Mouse (Mus musculus): ENCODE measurements around the gene Ddx39b. TPM values are rescaled to one million over a fixed set of nuclear protein-coding genes. Genes with fewer than 3 reads are reported as not detected.

Ddx39b gene
- polyA plus RNA-seq, 2 experiments, result 127 to 199 TPM

DNA sequence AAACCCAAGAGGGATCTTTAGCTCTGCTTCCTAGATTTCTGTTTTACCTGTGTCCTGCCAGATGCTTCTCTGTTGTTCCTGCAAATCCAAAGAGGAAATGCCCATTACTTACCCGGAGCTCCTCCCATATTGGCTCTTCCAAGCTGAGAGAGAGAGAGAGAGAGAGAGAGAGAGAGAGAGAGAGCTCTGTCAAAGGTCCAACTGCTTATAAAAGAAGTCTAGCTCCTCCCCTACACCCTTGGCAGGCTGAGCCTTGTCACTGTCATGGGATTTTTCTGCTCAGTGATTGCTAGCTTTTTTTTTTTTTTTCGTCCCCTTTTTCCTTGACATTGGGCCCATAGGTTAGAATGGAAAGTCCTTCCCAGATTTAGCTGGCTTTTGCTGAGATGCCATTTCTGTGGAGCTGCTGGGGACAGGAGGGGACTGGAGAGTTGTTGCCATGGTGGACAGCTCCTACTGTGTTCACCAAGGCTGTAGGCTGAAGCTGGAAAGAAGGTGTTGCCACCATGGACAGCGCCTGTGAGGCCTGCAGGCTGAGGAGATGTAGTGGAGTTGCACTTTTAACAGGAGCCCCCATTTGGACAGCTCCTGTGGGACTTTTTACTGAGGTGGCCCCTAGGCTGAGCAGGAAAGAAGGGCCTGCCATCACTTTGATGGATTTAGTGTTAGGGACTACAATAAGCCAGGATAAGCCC, 28.3 kb downstream of the Ddx39b start:
- Histone ChIP-seq H3K9ac (replicated peaks) (no peak overlapping the region), H3K4me2 (ENCODE audit: low read depth) (no peak overlapping the region), H3K4me3 (ENCODE audit: insufficient read depth in 1 of 2, low read depth in 2 of 2, low read length in 2 of 2) (no peak overlapping the region), H3K27me3 (ENCODE audit: control insufficient read depth, insufficient read depth, low read length) (no peaks in the 10 kb centered on the region), H3K9me3 (ENCODE audit: control insufficient read depth, low read length) (no peaks in the 10 kb centered on the region), H3K4me1 (replicated peaks; ENCODE audit: control insufficient read depth in 2 of 2, insufficient read depth in 2 of 2, low read length in 1 of 2) (no peaks in the 10 kb centered on the region; a peak in 1 of 4 replicates), H3K36me3 (replicated peaks; ENCODE audit: control insufficient read depth, insufficient read depth, low read depth) (no peaks in the 10 kb centered on the region), H3K27ac (no peak overlapping the region)
- ATAC-seq (ENCODE audit: insufficient read depth) (no peak), DNase-seq (ENCODE audit: low read depth in 3 of 3, low spot score in 3 of 3) (peak in 2 of 3 experiments; percentile 44 to 53)
- WGBS (ENCODE audit: insufficient replicate concordance), result 20% methylated on average over 3 of the region's 3 CpGs
- TF ChIP-seq EP300 (IDR thresholded peaks at IDR 0.05; ENCODE audit: low read depth) (no peak), CTCF (IDR thresholded peaks at IDR 0.05; ENCODE audit: low read depth) (no peak)

DNA sequence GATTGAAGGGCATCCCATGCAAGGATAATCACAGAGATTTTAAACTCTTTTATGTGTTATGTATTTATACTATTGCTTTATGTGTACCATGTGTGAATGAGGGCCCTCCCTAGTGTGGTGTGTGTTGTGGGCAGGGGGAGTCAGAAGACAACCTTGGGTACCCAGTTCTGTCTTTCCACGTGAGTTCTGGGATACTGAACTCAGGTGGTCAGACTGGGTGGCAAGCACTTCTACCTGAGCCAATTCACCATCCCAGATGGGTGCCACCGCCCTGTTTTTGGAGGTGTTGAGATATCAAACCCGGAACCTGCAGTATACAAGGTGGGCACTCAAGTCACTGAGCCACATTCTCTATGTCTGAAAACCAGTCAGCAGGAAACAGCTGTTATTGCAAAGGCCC, 30.7 kb downstream of the Ddx39b start:
- DNase-seq (ENCODE audit: low read depth in 3 of 3, low spot score in 3 of 3), result no peak
- H3K27ac ChIP-seq, result no peak overlapping the region
- no peak for TF ChIP-seq CTCF (IDR thresholded peaks at IDR 0.05; ENCODE audit: low read depth)
- no peak for ATAC-seq (ENCODE audit: insufficient read depth)
- H3K4me2 ChIP-seq (ENCODE audit: low read depth), result no peak overlapping the region
- no peaks in the 10 kb centered on the region; a peak in 1 of 4 replicates for H3K4me1 ChIP-seq (replicated peaks; ENCODE audit: control insufficient read depth in 2 of 2, insufficient read depth in 2 of 2, low read length in 1 of 2)
- H3K9ac ChIP-seq (replicated peaks), result no peak overlapping the region
- no peaks in the 10 kb centered on the region for H3K9me3 ChIP-seq (ENCODE audit: control insufficient read depth, low read length)
- H3K4me3 ChIP-seq (ENCODE audit: insufficient read depth in 1 of 2, low read depth in 2 of 2, low read length in 2 of 2), result no peak overlapping the region
- peaks cover 8% of the 10 kb centered on the region for H3K27me3 ChIP-seq (ENCODE audit: control insufficient read depth, insufficient read depth, low read length)
- H3K36me3 ChIP-seq (replicated peaks; ENCODE audit: control insufficient read depth, insufficient read depth, low read depth), result no peaks in the 10 kb centered on the region
- 46% methylated on average over 3 of the region's 3 CpGs for WGBS (ENCODE audit: insufficient replicate concordance)

DNA sequence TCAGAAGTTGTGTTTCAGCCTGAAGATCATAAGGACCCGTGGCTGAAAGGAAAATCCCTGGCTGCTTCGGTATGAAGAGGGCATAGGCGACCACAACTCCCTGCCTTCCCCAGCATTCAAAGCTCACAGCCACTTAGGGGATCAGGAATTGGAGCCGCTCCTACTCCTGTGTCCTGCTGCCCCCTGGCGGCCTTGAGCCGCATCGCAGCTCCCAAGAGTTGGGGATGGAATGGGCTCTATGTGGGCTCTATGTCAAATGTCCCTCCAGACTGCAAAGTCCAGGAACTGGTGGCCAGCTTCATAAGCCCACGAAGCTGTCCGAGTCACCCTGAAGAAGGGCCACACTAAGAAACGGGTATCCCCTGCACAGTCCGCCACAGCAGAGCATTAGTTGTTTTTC, 33.2 kb downstream of the Ddx39b start:
- DNase-seq (ENCODE audit: low read depth in 3 of 3, low spot score in 3 of 3) (peak in 1 of 3 experiments; percentile 41), ATAC-seq (ENCODE audit: insufficient read depth) (peak; percentile 58; the same call in 1 of the 2 replicates)
- Histone ChIP-seq H3K9ac (replicated peaks) (no peak overlapping the region; the same call in 1 of the 2 replicates), H3K4me1 (replicated peaks; ENCODE audit: control insufficient read depth in 2 of 2, insufficient read depth in 2 of 2, low read length in 1 of 2) (no peaks in the 10 kb centered on the region; a peak in 1 of 4 replicates), H3K27ac (no peak overlapping the region), H3K27me3 (ENCODE audit: control insufficient read depth, insufficient read depth, low read length) (peaks cover 8% of the 10 kb centered on the region), H3K4me2 (ENCODE audit: low read depth) (no peak overlapping the region), H3K4me3 (ENCODE audit: insufficient read depth in 1 of 2, low read depth in 2 of 2, low read length in 2 of 2) (no peak overlapping the region), H3K9me3 (ENCODE audit: control insufficient read depth, low read length) (no peaks in the 10 kb centered on the region), H3K36me3 (replicated peaks; ENCODE audit: control insufficient read depth, insufficient read depth, low read depth) (no peaks in the 10 kb centered on the region)
- TF ChIP-seq EP300 (IDR thresholded peaks at IDR 0.05; ENCODE audit: low read depth) (no peak), CTCF (IDR thresholded peaks at IDR 0.05; ENCODE audit: low read depth) (peak; percentile 97)
- WGBS (ENCODE audit: insufficient replicate concordance), result 3% methylated on average over 11 of the region's 11 CpGs

DNA sequence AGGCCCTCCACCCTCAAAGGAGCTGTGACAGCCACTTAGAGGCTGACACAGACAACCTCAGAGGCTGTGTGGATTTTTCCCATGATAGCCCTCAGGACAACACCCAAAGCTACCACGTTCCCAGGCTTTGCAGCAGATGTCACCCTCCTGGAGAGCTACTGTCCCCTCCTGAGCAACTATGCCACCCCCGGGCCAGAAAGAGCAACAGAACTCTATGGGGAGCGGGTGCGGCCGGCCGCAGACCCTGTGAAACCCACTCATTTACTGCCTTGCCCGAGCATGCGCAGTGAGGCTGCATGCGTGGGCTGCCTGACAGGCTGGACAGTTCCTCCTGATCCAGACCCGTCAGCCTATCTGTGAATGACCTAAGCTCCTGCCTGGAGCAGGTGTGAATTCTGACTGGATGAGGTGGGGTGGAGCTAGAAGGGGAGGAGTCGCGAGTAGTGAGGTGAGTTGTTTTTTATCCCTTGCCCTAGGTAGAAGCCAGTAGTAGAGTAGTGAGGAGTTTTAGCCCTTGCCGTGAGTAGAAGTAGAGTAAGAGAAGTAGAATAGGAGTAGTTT, 34.8 kb downstream of the Ddx39b start:
- H3K9me3 ChIP-seq (ENCODE audit: control insufficient read depth, low read length), result no peaks in the 10 kb centered on the region
- H3K4me1 ChIP-seq (replicated peaks; ENCODE audit: control insufficient read depth in 2 of 2, insufficient read depth in 2 of 2, low read length in 1 of 2), result no peaks in the 10 kb centered on the region; a peak in 1 of 4 replicates
- ATAC-seq (ENCODE audit: insufficient read depth), result no peak
- no peak for TF ChIP-seq EP300 (IDR thresholded peaks at IDR 0.05; ENCODE audit: low read depth)
- no peak for TF ChIP-seq CTCF (IDR thresholded peaks at IDR 0.05; ENCODE audit: low read depth)
- H3K4me3 ChIP-seq (ENCODE audit: insufficient read depth in 1 of 2, low read depth in 2 of 2, low read length in 2 of 2), result no peak overlapping the region
- DNase-seq (ENCODE audit: low read depth in 3 of 3, low spot score in 3 of 3), result no peak
- no peak overlapping the region for H3K27ac ChIP-seq
- H3K9ac ChIP-seq (replicated peaks), result no peak overlapping the region
- no peaks in the 10 kb centered on the region for H3K36me3 ChIP-seq (replicated peaks; ENCODE audit: control insufficient read depth, insufficient read depth, low read depth)
- H3K27me3 ChIP-seq (ENCODE audit: control insufficient read depth, insufficient read depth, low read length), result peaks cover 8% of the 10 kb centered on the region
- WGBS (ENCODE audit: insufficient replicate concordance), result 18% methylated on average over 13 of the region's 13 CpGs
- no peak overlapping the region for H3K4me2 ChIP-seq (ENCODE audit: low read depth)

DNA sequence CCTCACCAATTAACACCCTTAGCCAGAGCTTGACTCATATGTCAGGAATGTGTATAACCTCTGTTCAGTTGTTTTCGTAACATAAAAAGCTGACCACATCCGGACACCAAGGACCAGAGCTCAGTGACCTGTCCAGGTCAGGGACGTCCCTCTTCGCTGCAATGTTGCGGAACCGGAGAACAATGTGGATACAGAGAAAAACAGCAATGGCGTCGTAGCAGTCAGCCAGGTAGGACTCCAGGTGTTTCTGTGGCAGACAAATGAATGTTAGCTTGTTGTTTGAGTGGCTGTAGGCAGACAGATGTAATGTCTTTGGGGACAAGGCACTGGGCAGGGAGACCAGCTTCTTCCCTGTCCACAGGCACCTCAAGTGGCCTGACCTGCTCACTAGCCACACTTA, 36.5 kb downstream of the Ddx39b start:
- Histone ChIP-seq H3K4me1 (replicated peaks; ENCODE audit: control insufficient read depth in 2 of 2, insufficient read depth in 2 of 2, low read length in 1 of 2) (no peaks in the 10 kb centered on the region; a peak in 1 of 4 replicates), H3K9me3 (ENCODE audit: control insufficient read depth, low read length) (no peaks in the 10 kb centered on the region), H3K9ac (replicated peaks) (no peak overlapping the region), H3K36me3 (replicated peaks; ENCODE audit: control insufficient read depth, insufficient read depth, low read depth) (no peaks in the 10 kb centered on the region), H3K4me3 (ENCODE audit: insufficient read depth in 1 of 2, low read depth in 2 of 2, low read length in 2 of 2) (no peak overlapping the region), H3K27me3 (ENCODE audit: control insufficient read depth, insufficient read depth, low read length) (peaks cover 8% of the 10 kb centered on the region), H3K4me2 (ENCODE audit: low read depth) (no peak overlapping the region), H3K27ac (no peak overlapping the region)
- TF ChIP-seq EP300 (IDR thresholded peaks at IDR 0.05; ENCODE audit: low read depth), result no peak
- TF ChIP-seq CTCF (IDR thresholded peaks at IDR 0.05; ENCODE audit: low read depth), result no peak
- ATAC-seq (ENCODE audit: insufficient read depth) (no peak), DNase-seq (ENCODE audit: low read depth in 3 of 3, low spot score in 3 of 3) (no peak)
- 64% methylated on average over 8 of the region's 8 CpGs for WGBS (ENCODE audit: insufficient replicate concordance)
